Mouse (Mus musculus): ENCODE results near the gene Mrgprb2. TPM values are rescaled to one million over a fixed set of nuclear protein-coding genes. Genes with fewer than 3 reads are reported as not detected.

Mrgprb2 gene
- not detected in 2 replicates for polyA plus RNA-seq (2012; rRNA removed)

DNA sequence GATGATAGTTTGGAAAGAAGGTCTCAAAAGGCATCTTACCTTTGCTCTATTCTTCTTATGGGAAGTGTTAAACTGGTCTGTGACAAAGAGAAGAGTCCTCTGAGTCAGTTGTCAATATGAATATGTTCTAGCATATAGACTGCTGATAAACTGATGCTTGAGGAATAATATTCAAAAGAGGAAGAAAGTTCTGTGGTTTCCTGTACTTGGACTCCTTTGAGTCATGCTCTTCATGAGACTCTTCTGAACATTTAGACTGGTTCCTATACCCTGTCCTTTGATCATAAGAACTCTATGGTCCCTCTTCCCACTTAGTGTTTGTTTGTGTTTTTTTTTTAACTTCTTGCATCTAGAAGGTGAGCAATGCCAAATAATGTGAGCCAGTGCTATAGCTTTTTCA is at the start of gene Mrgprb2:
TSS of gene Mrgprb2 (minus strand) at position 101 of the 400 bp plus-strand sequence.

Other genes starting within 250 kb of the Mrgprb2 start
- gene Mrgprb8, start 169.6 kb downstream of the Mrgprb2 start, polyA plus RNA-seq (2012; rRNA removed), result not detected in 2 replicates
- gene Mrgprb1, start 101.7 kb downstream of the Mrgprb2 start, polyA plus RNA-seq (2012; rRNA removed), result not detected in 2 replicates
- not detected in 2 replicates for gene Mrgprx2, start 58.8 kb downstream of the Mrgprb2 start, polyA plus RNA-seq (2012; rRNA removed)
- not detected in 2 replicates for gene Mrgprb3, start 85.7 kb upstream of the Mrgprb2 start, polyA plus RNA-seq (2012; rRNA removed)
- 14.5 and 31.8 TPM in 2 replicates for gene Zdhhc13, start 230.9 kb upstream of the Mrgprb2 start, polyA plus RNA-seq (2012; rRNA removed)